Mouse (Mus musculus) small intestine, adult 2 months (tissue): ENCODE results near the gene Ubn1. TPM values are rescaled to one million over a fixed set of nuclear protein-coding genes. Genes with fewer than 3 reads are reported as not detected.

Experiments used
- H3K27ac ChIP-seq: fragments of 200-500 bp; 2 replicates; pipeline ENCODE4 v1.5.1; 2012; ENCODE audit warnings: low read depth, low read length, control low read depth, inconsistent platforms; ENCODE audit not compliant: insufficient read depth
- H3K27me3 ChIP-seq: fragments of 200-500 bp; 2 replicates; pipeline ENCODE4 v1.6.1; 2012; ENCODE audit warnings: mild to moderate bottlenecking, moderate library complexity, low read length, inconsistent platforms; ENCODE audit not compliant: control insufficient read depth, insufficient read depth
- H3K36me3 ChIP-seq: fragments of 200-500 bp; 2 replicates; pipeline ENCODE4 v1.6.1; 2012; ENCODE audit warnings: mild to moderate bottlenecking, low read length, control low read depth, inconsistent platforms; ENCODE audit not compliant: control insufficient read depth, insufficient read depth
- H3K4me1 ChIP-seq: fragments of 200-500 bp; 2 replicates; pipeline ENCODE4 v1.6.1; 2012; ENCODE audit warnings: low read length, inconsistent platforms, mixed read lengths; ENCODE audit not compliant: control insufficient read depth, insufficient read depth, insufficient read length
- H3K4me3 ChIP-seq: fragments of 200-500 bp; 2 replicates; pipeline ENCODE4 v1.5.1; 2012; ENCODE audit warnings: low read depth, mild to moderate bottlenecking, control low read depth, inconsistent platforms, low read length, moderate library complexity
- CTCF ChIP-seq: fragments of 200-500 bp; IDR thresholded peaks from 2 replicates; pipeline ENCODE4 v1.5.1; 2012; ENCODE audit warnings: low read depth, mild to moderate bottlenecking, control low read depth, inconsistent platforms, low read length, moderate library complexity, mixed read lengths; ENCODE audit not compliant: insufficient replicate concordance, insufficient read length; ENCODE audit errors: extremely low read depth
- POLR2A ChIP-seq: fragments of 200-500 bp; IDR thresholded peaks from 2 replicates; pipeline ENCODE4 v1.6.1; 2012; ENCODE audit warnings: low read depth, mild to moderate bottlenecking, control low read depth, inconsistent platforms, low read length, moderate library complexity
- WGBS: fragments of 180-500 bp; shearing (Covaris S2); methylation state at CpG from one replicate; pipeline ENCODE4 v1.1.7; 2018; 5-methylcytosine and 5-hydroxymethylcytosine counted together
- polyA plus RNA-seq: library from polyadenylated mRNA; depleted of rRNA; stranded (reverse); fragments of >200 nt; gene quantifications from 2 replicates; pipeline ENCODE4 v1.2.3, GENCODE M21; 2012; rRNA removed

The Ubn1 gene
- polyA plus RNA-seq, 1 experiment, result 25.8 TPM

DNA sequence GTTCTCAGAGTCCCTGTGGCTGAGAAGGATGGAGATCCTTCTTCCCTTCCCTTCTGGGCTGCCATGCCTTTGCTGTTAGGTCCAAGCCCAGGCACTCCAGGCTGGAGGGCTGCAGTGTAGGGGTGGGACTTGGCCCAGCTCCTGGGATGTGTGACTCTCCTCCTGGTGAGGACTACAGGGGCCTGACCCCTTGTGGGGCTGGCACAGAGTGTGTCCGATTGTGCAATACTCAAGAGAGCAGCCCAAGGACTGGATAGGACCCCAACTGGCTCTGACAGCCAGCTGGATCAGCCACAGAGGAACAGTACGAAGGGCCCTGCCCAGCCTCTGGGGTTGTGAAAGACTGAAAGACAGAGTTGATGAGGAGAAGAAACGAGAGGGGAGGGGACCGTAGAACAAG lies 80.9 kb downstream of the Ubn1 start:
- peaks cover 25% of the 10 kb centered on the region for H3K4me1 ChIP-seq
- H3K4me3 ChIP-seq, result no peak overlapping the region
- TF ChIP-seq POLR2A (no peak), CTCF (no peak)
- H3K27me3 ChIP-seq, result peaks cover 12% of the 10 kb centered on the region
- no peak overlapping the region for H3K27ac ChIP-seq
- no peaks in the 10 kb centered on the region for H3K36me3 ChIP-seq
- WGBS, result 62% methylated on average over 4 of the region's 4 CpGs

DNA sequence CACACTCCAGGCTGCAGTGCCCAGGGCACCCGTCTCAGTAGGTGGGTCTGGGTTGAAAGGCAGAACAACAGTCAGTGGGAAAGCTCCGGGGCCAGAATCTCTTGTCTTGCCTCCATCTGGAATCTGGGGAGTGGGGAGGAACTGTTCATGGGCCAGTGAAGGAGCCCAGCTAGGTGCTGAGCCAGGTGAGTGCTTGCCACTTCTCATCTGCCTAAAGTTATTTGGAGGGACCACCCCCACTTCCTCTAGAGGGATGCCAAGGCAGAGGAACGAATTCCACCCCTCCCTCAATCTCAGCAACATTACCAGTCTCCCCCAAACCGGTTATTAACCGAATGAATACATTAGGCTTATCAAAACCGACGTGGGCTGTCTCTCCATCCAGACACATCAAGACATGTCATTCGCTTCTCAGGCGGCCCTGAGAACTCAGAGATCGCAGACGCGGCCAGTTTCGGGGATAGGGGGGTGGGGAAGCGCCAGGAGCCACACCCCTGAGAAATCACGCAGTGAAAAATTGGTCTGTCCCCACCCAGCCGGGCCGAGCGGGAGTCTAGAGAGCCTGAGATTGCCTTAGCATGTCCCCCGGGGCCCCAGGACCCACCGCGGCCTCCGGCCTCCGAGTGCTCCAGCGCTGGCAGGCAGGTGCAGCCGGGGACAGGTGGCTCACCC lies 81.5 kb downstream of the Ubn1 start:
- 5% methylated on average over 25 of the region's 25 CpGs for WGBS
- H3K36me3 ChIP-seq, result no peaks in the 10 kb centered on the region
- peak overlapping the region; percentile 87 for H3K4me3 ChIP-seq
- H3K4me1 ChIP-seq, result peaks cover 31% of the 10 kb centered on the region
- H3K27ac ChIP-seq, result no peak overlapping the region
- TF ChIP-seq POLR2A (no peak), CTCF (no peak)
- H3K27me3 ChIP-seq, result peaks cover 12% of the 10 kb centered on the region

- peaks cover 12% of the 10 kb centered on the region for H3K27me3 ChIP-seq
- WGBS, result under 1% methylated on average over 39 of the region's 39 CpGs
- no peak for TF ChIP-seq POLR2A
- peak; percentile 65; the same call in 1 of the 2 replicates for TF ChIP-seq CTCF
- no peaks in the 10 kb centered on the region for H3K36me3 ChIP-seq
- H3K27ac ChIP-seq, result no peak within 1 kb of the TSS
- H3K4me3 ChIP-seq, result peak within 1 kb of the TSS; percentile 87
- H3K4me1 ChIP-seq, result peaks cover 31% of the 10 kb centered on the region
These were observed 82.5 kb downstream of the Ubn1 start, which contains the start of gene Ppl for GRCm38 (mm10) chr16:5132401-5132801. TSS of gene Ppl (minus strand) at chr16:5132421.

DNA sequence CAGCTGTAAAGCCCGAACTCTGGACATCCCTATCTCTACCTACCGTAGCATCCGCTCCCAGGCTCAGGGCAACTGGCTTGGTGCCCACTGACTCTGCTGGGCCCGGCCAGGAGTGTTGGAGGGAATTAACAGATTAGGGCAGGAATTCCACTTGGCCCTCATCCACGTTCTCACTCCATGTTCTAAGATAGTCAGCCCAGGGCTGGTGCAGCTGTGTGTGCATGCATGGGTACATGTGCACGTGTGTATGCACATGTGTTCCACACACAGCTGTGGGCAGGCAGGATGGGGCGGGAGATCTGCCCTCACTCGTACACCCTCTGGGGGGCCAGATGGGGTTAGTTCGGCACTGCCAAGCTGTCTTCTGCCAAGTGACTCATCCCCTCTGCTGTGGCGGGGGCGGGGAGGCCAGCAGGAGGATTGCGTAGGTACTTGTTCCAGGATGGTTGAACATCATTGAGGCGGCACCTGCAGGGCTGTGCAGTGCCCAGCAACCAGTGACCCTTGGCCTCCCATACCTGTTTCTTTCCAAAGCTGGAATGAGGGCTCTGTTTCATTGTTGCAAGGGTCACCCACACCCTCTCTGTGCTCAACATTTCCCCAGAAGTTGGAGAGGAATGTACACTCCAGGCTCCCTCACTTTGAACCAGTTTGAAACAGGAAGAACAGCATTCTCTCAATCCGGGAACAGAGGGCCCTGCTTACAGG lies 84.9 kb downstream of the Ubn1 start:
- H3K27ac ChIP-seq, result peak overlapping the region; percentile 54
- 0 out of 2 replicates have a peak overlapping the region, but pooled peaks have one; percentile 7 for H3K4me3 ChIP-seq

DNA sequence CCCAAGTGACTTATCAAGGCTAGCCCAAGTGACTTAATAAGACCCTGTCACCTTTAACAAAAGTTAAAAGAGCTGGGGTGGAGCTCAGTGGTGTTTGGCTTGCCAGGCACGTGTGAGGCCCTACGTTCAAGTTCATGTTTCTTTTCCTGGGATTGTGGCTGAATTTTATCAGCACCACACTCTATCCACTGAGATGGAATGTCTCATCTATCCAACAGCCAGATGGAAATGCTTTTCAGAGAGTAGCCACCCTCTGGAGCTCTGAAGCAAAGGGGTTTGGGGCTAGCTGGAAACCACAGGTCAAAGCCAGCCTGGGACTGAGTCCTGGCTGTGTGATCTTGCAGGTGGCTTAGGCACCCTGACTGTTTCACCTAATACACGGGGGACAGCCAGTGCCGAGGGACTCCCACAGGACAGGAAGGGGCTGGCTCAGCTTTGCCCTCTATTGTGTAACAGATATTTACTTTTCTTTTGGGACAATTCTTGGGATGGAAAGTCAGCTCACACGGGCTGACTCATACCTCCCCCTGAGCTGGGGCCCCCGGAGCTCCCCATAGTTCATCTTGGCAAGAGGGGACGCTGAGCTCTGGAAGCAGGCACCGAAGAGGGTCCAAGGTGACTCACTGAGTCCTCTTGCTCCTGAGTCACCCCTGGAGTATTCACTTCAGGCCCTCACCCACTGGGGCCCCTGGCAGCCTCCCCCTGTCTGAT lies 85.8 kb downstream of the Ubn1 start:
- Histone ChIP-seq H3K36me3 (no peaks in the 10 kb centered on the region), H3K4me1 (peaks cover 31% of the 10 kb centered on the region), H3K27ac (peak overlapping the region; percentile 54), H3K27me3 (peaks cover 11% of the 10 kb centered on the region), H3K4me3 (no peak overlapping the region)
- 55% methylated on average over 8 of the region's 8 CpGs for WGBS
- no peak for TF ChIP-seq POLR2A
- TF ChIP-seq CTCF, result no peak

More for the DNA sequence above, 84.9 kb downstream of the Ubn1 start:
- 21% methylated on average over 14 of the region's 14 CpGs for WGBS
- no peaks in the 10 kb centered on the region for H3K36me3 ChIP-seq
- peaks cover 12% of the 10 kb centered on the region for H3K27me3 ChIP-seq
- TF ChIP-seq CTCF (no peak), POLR2A (no peak)
- H3K4me1 ChIP-seq, result peaks cover 31% of the 10 kb centered on the region

Other genes starting within 250 kb of the Ubn1 start
- gene 4930562C15Rik, start 214.6 kb upstream of the Ubn1 start, polyA plus RNA-seq, result not detected in 2 replicates
- 21.0 and 37.1 TPM in 2 replicates for gene Ubald1, start 169.7 kb upstream of the Ubn1 start, polyA plus RNA-seq
- 81.9 and 164 TPM in 2 replicates for gene Mgrn1, start 163.8 kb upstream of the Ubn1 start, polyA plus RNA-seq
- gene Nudt16l1, start 111.3 kb upstream of the Ubn1 start, polyA plus RNA-seq, result 23.7 and 42.6 TPM in 2 replicates
- 17.9 and 34.8 TPM in 2 replicates for gene Anks3, start 85.9 kb upstream of the Ubn1 start, polyA plus RNA-seq
- 0.15 TPM in 1 of 2 replicates, not detected in the other for gene Sept12, start 52.2 kb upstream of the Ubn1 start, polyA plus RNA-seq
- gene Smim22, start 42.8 kb upstream of the Ubn1 start, polyA plus RNA-seq, result 173 and 472 TPM in 2 replicates
- 41.3 and 68.4 TPM in 2 replicates for gene Rogdi, start 36.5 kb upstream of the Ubn1 start, polyA plus RNA-seq
- 21.2 and 39.0 TPM in 2 replicates for gene Glyr1, start 194 bp upstream of the Ubn1 start, polyA plus RNA-seq
- gene Ppl, start 82.4 kb downstream of the Ubn1 start, polyA plus RNA-seq, result 1.1 and 1.6 TPM in 2 replicates
- gene Sec14l5, start 97.1 kb downstream of the Ubn1 start, polyA plus RNA-seq, result 0.08 TPM in 1 of 2 replicates, not detected in the other
- gene Nagpa, start 154.0 kb downstream of the Ubn1 start, polyA plus RNA-seq, result 25.9 and 38.8 TPM in 2 replicates
- gene AU021092, start 172.2 kb downstream of the Ubn1 start, polyA plus RNA-seq, result 2.9 and 3.0 TPM in 2 replicates
- 20.8 and 26.0 TPM in 2 replicates for gene Alg1, start 183.6 kb downstream of the Ubn1 start, polyA plus RNA-seq
- 24.9 and 26.1 TPM in 2 replicates for gene Eef2kmt, start 205.9 kb downstream of the Ubn1 start, polyA plus RNA-seq